Mouse (Mus musculus): ENCODE results near the gene Senp5.
"Not testable (repeated sequence)": the region's sequence is repeated elsewhere in the genome, so short reads cannot be mapped to it uniquely, and the experiment has no call there.

Senp5 gene

GRCm38 (mm10) chr16:32002509-32003477, at the start of gene Senp5:
Gene Senp5, minus strand, starts transcription at chr16:32003287.
- peak; percentile 90 to 94 for DNase-seq (ENCODE audit: low spot score in 2 of 2)

GRCm38 (mm10) chr16:32042367-32042766, 39.3 kb upstream of the Senp5 start:
- DNase-seq (ENCODE audit: low spot score in 2 of 2), result no peak

DNA sequence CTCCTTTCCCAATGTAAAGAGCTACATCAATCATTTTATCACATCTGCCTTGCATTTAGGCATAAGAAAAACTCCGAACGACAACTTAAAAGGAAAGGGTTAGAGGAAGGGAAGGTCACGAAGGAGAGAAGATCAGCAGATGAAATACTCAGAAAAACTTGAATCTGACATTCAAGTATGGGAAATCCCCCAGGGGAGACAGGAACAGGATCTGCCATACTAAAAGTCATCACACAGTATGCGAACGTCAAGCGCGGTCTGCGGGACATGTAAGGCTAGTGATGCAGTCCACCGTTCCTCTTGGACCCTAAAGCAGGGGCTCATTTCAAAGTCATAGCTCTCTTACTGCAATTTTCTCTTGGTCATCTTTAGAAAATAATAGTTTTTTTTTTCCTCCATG, 16.6 kb upstream of the Senp5 start:
- DNase-seq (ENCODE audit: low spot score in 2 of 2), result no peak

DNA sequence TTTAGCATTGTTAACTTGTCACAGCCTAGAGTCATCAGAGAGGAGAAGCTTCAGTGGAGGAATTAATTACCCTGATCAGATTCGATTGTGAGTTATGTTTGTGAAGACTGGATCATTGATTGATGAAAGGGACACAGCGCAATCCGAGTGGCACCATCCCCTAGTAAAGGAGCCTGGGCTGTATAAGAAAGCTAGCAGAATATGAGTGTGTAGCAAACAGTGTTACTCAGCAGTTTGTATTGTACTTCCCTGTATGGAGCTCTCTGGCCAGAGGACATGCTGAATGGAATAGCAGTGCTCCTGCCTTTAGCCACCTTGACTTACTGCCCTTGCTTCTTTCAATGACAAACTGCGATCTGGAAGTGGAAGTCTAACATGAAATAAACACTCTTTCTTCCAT, 7.2 kb upstream of the Senp5 start:
- no peak for DNase-seq (ENCODE audit: low spot score in 2 of 2)

GRCm38 (mm10) chr16:32009913-32010312, 6.8 kb upstream of the Senp5 start:
- DNase-seq (ENCODE audit: low spot score in 2 of 2), result no peak

DNA sequence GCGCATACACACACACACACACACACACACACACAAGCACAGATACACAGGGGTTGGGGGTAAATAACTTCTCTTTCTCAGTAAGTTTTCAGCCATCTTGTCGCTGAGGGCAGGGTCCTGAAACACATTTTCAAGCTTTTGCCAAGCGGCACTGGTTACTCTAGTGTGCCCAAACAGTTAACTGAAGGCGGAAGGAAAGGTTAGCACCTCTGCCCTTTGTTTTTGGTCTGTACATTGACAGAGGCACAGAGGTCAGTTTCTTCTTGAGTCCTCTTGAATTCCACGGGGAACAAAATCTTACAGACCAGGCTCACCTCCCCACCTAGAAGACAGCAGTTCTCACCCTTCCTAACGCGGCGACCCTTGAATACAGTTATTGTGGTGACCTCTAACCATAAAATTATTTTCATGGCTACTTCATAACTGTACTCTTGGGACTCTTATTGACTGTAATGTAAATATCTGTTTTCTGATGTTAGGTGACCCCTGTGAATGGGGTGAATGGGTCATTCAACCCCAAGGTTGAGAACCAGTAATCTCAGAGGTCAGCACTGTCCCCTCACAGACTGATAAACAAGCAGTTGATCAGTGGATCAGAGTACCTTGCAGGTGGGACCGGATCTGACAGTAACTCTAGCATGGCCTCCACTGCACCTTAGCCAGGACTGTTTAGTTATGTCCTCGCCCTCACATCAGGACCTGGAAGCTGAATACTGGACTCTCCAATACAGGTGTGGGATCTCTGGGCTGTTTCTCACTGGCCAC, 5.6 kb upstream of the Senp5 start:
- no peak for DNase-seq (ENCODE audit: low spot score in 2 of 2)

DNA sequence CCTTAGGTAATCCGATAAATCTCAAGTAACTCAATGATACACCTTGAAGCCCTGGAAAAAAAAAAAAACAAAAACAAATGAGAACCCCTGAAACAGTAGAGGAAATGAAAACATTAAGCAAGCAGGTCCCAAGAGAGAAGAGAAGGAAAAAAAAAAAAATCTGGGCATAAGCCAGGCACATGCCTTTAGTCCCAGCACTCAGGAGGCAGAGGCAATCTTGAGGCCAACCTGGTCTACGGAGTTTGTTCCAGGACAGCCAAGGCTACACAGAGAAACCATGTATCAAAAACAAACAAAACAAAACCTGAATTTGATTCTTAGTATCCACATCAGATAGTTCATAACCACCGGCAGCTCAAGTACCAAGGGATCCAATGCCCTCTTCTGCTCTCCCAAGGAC, 1.6 kb upstream of the Senp5 start:
- DNase-seq (ENCODE audit: low spot score in 2 of 2), result no peak

GRCm38 (mm10) chr16:31996371-31996770, 6.7 kb downstream of the Senp5 start:
- no peak for DNase-seq (ENCODE audit: low spot score in 2 of 2)

GRCm38 (mm10) chr16:31993946-31994345, 9.1 kb downstream of the Senp5 start:
- no peak for DNase-seq (ENCODE audit: low spot score in 2 of 2)

DNA sequence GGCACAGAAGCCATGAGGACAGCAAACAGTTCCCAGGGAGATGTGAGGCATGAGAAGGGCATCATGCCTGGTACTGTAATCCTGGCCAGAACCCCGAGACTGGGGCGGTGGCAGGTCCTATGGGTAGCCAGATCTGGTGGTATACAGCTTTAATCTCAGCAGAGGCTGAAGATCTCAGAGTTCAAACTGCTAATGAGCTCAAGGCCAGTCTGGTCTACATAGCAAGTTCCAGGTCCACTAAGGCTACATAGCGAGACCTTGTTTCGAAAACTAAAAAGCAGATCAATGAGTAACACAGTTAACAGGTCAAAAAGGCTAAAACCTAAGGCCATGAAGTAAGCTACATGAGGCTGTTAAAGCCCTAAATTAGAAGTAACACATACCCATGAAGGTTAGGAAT, 9.9 kb downstream of the Senp5 start:
- no peak for DNase-seq (ENCODE audit: low spot score in 2 of 2)

GRCm38 (mm10) chr16:31992039-31992438, 11.0 kb downstream of the Senp5 start:
- DNase-seq (ENCODE audit: low spot score in 2 of 2), result no peak

- no peak for DNase-seq (ENCODE audit: low spot score in 2 of 2)
These were observed 22.1 kb downstream of the Senp5 start for GRCm38 (mm10) chr16:31980946-31981345.

- DNase-seq (ENCODE audit: low spot score in 2 of 2), result no peak
These were observed 23.6 kb downstream of the Senp5 start for GRCm38 (mm10) chr16:31979501-31979900.

DNA sequence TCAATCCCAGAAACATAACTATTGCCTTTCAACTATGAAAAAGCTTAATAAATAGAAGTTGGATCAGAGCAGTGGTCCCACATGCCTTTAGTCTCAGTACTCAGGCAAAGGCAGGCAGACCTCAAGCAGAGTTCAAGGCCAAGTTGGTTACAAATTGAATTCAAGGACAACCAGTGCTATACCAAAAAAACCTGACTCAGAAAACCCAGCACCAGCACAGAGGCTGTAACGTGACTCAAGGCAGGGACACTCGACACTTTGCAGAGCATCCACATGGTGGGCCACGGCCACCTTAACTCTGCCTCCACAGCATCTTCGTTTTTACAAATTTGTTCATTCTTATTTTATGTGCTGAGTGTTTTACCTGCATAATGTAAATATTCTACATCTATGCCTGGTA, 27.8 kb downstream of the Senp5 start:
- DNase-seq (ENCODE audit: low spot score in 2 of 2), result no peak

DNA sequence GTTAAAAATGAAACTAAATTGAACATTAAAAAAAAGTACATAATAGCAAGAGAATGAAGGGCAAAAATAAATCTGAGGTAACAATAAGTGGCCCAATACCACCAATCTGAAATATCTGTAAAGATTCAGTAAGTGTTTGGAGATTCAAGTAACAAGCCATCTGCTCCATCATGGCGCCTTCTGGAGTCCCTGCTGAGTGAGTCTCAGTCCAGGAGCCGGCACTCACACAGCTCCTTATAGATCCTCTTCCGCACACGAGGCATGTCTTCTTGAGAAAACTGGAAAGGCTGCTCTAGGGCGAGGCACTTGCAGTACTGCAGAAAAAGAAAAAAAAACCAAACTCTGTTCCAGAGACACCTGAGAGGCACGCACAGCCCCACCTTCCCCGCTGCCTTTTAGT, 39.9 kb downstream of the Senp5 start:
- DNase-seq (ENCODE audit: low spot score in 2 of 2), result no peak

DNA sequence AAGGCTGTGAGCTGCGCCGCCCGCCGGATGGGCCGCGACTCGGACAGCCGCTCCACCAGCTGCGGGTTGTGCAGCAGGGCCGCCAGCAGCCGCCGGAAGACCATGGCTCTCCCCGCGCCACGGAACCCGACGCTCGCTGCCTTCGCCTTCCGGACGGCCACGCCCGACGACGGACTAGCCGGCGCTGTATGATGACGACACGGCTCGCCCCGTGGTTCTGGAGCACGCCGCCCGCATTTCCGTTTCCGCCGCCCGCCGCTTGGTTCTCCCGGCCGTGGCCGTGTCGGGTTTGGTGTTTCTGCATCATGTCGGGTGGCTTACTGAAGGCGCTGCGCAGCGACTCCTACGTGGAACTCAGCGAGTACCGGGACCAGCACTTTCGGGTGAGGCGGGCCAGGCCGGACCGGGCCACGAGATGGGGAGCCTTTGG, 54.7 kb downstream of the Senp5 start, which contains the start of the genes 0610012G03Rik and Ncbp2:
Gene 0610012G03Rik, minus strand, starts transcription at position 150 of the 430 bp plus-strand sequence.
Gene Ncbp2, plus strand, starts transcription at position 169 of the 430 bp plus-strand sequence.
- peak; percentile 94 to 98 for DNase-seq (ENCODE audit: low spot score in 2 of 2)

GRCm38 (mm10) chr16:31947901-31948316, 55.2 kb downstream of the Senp5 start:
- DNase-seq (ENCODE audit: low spot score in 2 of 2), result no peak

- DNase-seq (ENCODE audit: low spot score in 2 of 2), result no peak
These were observed 55.8 kb downstream of the Senp5 start for GRCm38 (mm10) chr16:31947333-31947732.

GRCm38 (mm10) chr16:31945986-31946385, 57.1 kb downstream of the Senp5 start:
- not testable (repeated sequence) for DNase-seq (ENCODE audit: low spot score in 2 of 2)

- DNase-seq (ENCODE audit: low spot score in 2 of 2), result peak in 1 of 2 experiments; percentile 56
These were observed 57.7 kb downstream of the Senp5 start for GRCm38 (mm10) chr16:31945372-31945771.

- peak in 1 of 2 experiments; percentile 57 for DNase-seq (ENCODE audit: low spot score in 2 of 2)
These were observed 58.3 kb downstream of the Senp5 start for GRCm38 (mm10) chr16:31944698-31945255.

DNA sequence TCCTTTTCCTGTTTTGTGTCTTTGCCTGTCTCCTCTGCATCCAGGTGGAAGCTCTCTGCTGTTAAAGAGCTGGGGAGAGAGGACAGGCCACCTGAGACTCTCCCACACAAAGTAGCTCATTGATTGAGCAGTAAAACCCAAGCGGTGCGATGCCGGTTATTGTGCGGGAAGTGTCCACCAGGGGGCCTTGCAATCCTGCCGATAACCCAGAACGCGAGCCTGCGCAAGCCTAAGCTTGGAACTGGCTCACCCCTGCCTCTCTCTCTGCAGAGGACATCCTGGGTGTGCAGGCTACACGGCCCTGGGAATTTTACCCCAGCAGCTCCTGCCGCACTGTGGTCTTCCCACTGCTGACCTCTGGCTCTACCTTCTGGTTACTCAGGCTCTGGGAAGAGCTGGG, 59.1 kb downstream of the Senp5 start:
- peak; percentile 76 to 92 for DNase-seq (ENCODE audit: low spot score in 2 of 2)

Data from spleen, postnatal 4 days (tissue).